Mouse (Mus musculus) MEL (cell line): ENCODE measurements around the gene Ciart. TPM values are rescaled to one million over a fixed set of nuclear protein-coding genes. Genes with fewer than 3 reads are reported as not detected.

ENCODE experiments used
- DNase-seq: peaks from one replicate; pipeline ENCODE4 v3.0.0; 2011; ENCODE audit warnings: low read depth, low spot score
- H3K27ac ChIP-seq: 2 replicates; pipeline ENCODE4 v1.5.1; 2012; ENCODE audit warnings: low read depth, mild to moderate bottlenecking, control low read depth, low read length, moderate library complexity; ENCODE audit not compliant: control insufficient read depth
- H3K27me3 ChIP-seq, 2 experiments: fragments of 150-350 bp in 1 of 2; sonication (generic) in 1 of 2; 2 replicates each; pipeline ENCODE4 v1.6.1; 2012; ENCODE audit warnings: low read length in 2 of 2, mild to moderate bottlenecking in 2 of 2, improper control_type of control experiment in 1 of 2, moderate library complexity in 1 of 2; ENCODE audit not compliant: insufficient read depth in 2 of 2, control insufficient read depth in 1 of 2
- H3K36me3 ChIP-seq, 2 experiments: 2 replicates each; pipeline ENCODE4 v1.6.1; 2012 to 2014; ENCODE audit warnings: low read length in 2 of 2, improper control_type of control experiment in 1 of 2, inconsistent platforms in 1 of 2, mild to moderate bottlenecking in 1 of 2; ENCODE audit not compliant: insufficient read depth in 2 of 2, control insufficient read depth in 1 of 2
- H3K4me1 ChIP-seq, 2 experiments: fragments of 150-350 bp in 1 of 2; sonication (generic) in 1 of 2; 2 replicates each; pipeline ENCODE4 v1.6.1; 2012; ENCODE audit warnings: low read length in 2 of 2, improper control_type of control experiment in 1 of 2, mild to moderate bottlenecking in 1 of 2; ENCODE audit not compliant: insufficient read depth in 2 of 2, control insufficient read depth in 1 of 2
- H3K4me3 ChIP-seq, 2 experiments: fragments of 150-350 bp in 1 of 2; sonication (generic) in 1 of 2; 2 replicates each; pipeline ENCODE4 v1.5.1; 2012; ENCODE audit warnings: low read depth in 2 of 2, low read length in 2 of 2, mild to moderate bottlenecking in 2 of 2, moderate library complexity in 2 of 2, control low read depth in 1 of 2, improper control_type of control experiment in 1 of 2; ENCODE audit not compliant: control insufficient read depth in 1 of 2, insufficient read depth in 1 of 2
- H3K79me2 ChIP-seq: 2 replicates; pipeline ENCODE4 v1.6.1; 2012; ENCODE audit warnings: mild to moderate bottlenecking, low read length, moderate library complexity; ENCODE audit not compliant: control insufficient read depth, poor library complexity, insufficient read depth
- H3K9ac ChIP-seq: 2 replicates; pipeline ENCODE4 v1.6.1; 2012; ENCODE audit warnings: low read depth, mild to moderate bottlenecking, control low read depth, low read length, moderate library complexity; ENCODE audit not compliant: control insufficient read depth, poor library complexity, severe bottlenecking
- H3K9me3 ChIP-seq: fragments of 150-350 bp; sonication (generic); replicated peaks from 2 replicates; pipeline ENCODE4 v1.6.1; 2012; ENCODE audit warnings: mild to moderate bottlenecking, low read length, improper control_type of control experiment, moderate library complexity; ENCODE audit not compliant: insufficient read depth
- CHD1 ChIP-seq: IDR thresholded peaks from 2 replicates; pipeline ENCODE4 v1.6.1; 2012; ENCODE audit warnings: low read depth, mild to moderate bottlenecking, inconsistent platforms, low read length, improper control_type of control experiment
- CTCF ChIP-seq, 3 experiments: IDR thresholded peaks in 2 of 3; conservative IDR thresholded peaks in 1 of 3; 2 replicates each; pipeline ENCODE4 v1.5.1; 2011 to 2012; ENCODE audit warnings: low read length in 3 of 3, low read depth in 2 of 3, mild to moderate bottlenecking in 2 of 3, improper control_type of control experiment in 1 of 3, inconsistent platforms in 1 of 3, mixed read lengths in 1 of 3, moderate library complexity in 1 of 3; ENCODE audit not compliant: control insufficient read depth in 1 of 3, insufficient read depth in 1 of 3, poor library complexity in 1 of 3, severe bottlenecking in 1 of 3
- EP300 ChIP-seq, 2 experiments: IDR thresholded peaks; 2 replicates each; pipeline ENCODE4 v1.6.1; 2011; ENCODE audit warnings: improper control_type of control experiment in 2 of 2, low read length in 2 of 2, low read depth in 1 of 2, mild to moderate bottlenecking in 1 of 2
- ETS1 ChIP-seq: IDR thresholded peaks from 2 replicates; pipeline ENCODE4 v1.6.1; 2012; ENCODE audit warnings: low read depth, mild to moderate bottlenecking, inconsistent platforms, low read length, improper control_type of control experiment, moderate library complexity
- GABPA ChIP-seq: IDR thresholded peaks from 2 replicates; pipeline ENCODE4 v1.6.1; 2012; ENCODE audit warnings: low read depth, mild to moderate bottlenecking, inconsistent platforms, low read length, improper control_type of control experiment, moderate library complexity
- GATA1 ChIP-seq: IDR thresholded peaks from 2 replicates; pipeline ENCODE4 v1.6.1; 2011; ENCODE audit warnings: low read depth, low read length, improper control_type of control experiment
- JUND ChIP-seq: IDR thresholded peaks from 2 replicates; pipeline ENCODE4 v1.6.1; 2011; ENCODE audit warnings: low read depth, mild to moderate bottlenecking, improper control_type of control experiment, low read length
- MAX ChIP-seq: IDR thresholded peaks from 2 replicates; pipeline ENCODE4 v1.6.1; 2011; ENCODE audit warnings: low read length, improper control_type of control experiment
- MEF2A ChIP-seq: IDR thresholded peaks from 2 replicates; pipeline ENCODE4 v1.6.1; 2014; ENCODE audit warnings: low read depth, mild to moderate bottlenecking, inconsistent platforms, low read length, improper control_type of control experiment; ENCODE audit not compliant: poor library complexity, insufficient replicate concordance, severe bottlenecking; ENCODE audit errors: extremely low read depth
- MXI1 ChIP-seq: IDR thresholded peaks from 2 replicates; pipeline ENCODE4 v1.6.1; 2011; ENCODE audit warnings: mild to moderate bottlenecking, low read depth, low read length, improper control_type of control experiment
- MYC ChIP-seq: IDR thresholded peaks from 2 replicates; pipeline ENCODE4 v1.6.1; 2011; ENCODE audit warnings: low read depth, mild to moderate bottlenecking, low read length, improper control_type of control experiment, moderate library complexity
- NRF1 ChIP-seq: IDR thresholded peaks from 2 replicates; pipeline ENCODE4 v1.6.1; 2014; ENCODE audit warnings: low read depth, mild to moderate bottlenecking, inconsistent platforms, low read length, improper control_type of control experiment, moderate library complexity; ENCODE audit not compliant: poor library complexity, insufficient read depth, severe bottlenecking
- POLR2A ChIP-seq, 2 experiments: IDR thresholded peaks; 2 replicates each; pipeline ENCODE4 v1.6.1; 2011 to 2012; ENCODE audit warnings: low read length in 2 of 2, mild to moderate bottlenecking in 2 of 2, control low read depth in 1 of 2, improper control_type of control experiment in 1 of 2, low read depth in 1 of 2, moderate library complexity in 1 of 2; ENCODE audit not compliant: control insufficient read depth in 1 of 2, insufficient read depth in 1 of 2, poor library complexity in 1 of 2
- POLR2AphosphoS2 ChIP-seq: IDR thresholded peaks from 2 replicates; pipeline ENCODE4 v1.6.1; 2011; ENCODE audit warnings: low read length, improper control_type of control experiment
- POLR2AphosphoS5 ChIP-seq: IDR thresholded peaks from 2 replicates; pipeline ENCODE4 v1.6.1; 2012; ENCODE audit warnings: low read depth, borderline replicate concordance, mild to moderate bottlenecking, inconsistent platforms, low read length, moderate library complexity, mixed read lengths
- RAD21 ChIP-seq: IDR thresholded peaks from 2 replicates; pipeline ENCODE4 v1.6.1; 2011; ENCODE audit warnings: mild to moderate bottlenecking, low read depth, low read length, improper control_type of control experiment
- RCOR1 ChIP-seq: IDR thresholded peaks from 2 replicates; pipeline ENCODE4 v1.6.1; 2012; ENCODE audit warnings: low read depth, mild to moderate bottlenecking, inconsistent platforms, low read length, improper control_type of control experiment
- SIN3A ChIP-seq: IDR thresholded peaks from 2 replicates; pipeline ENCODE4 v1.6.1; 2012; ENCODE audit warnings: low read length, improper control_type of control experiment, inconsistent platforms
- SMC3 ChIP-seq: IDR thresholded peaks from 2 replicates; pipeline ENCODE4 v1.6.1; 2011; ENCODE audit warnings: low read depth, low read length, improper control_type of control experiment
- TAL1 ChIP-seq: IDR thresholded peaks from 2 replicates; pipeline ENCODE4 v1.6.1; 2012; ENCODE audit warnings: mild to moderate bottlenecking, inconsistent platforms, low read length, moderate library complexity, mixed read lengths
- TBP ChIP-seq: IDR thresholded peaks from 2 replicates; pipeline ENCODE4 v1.8.0; 2011; ENCODE audit warnings: low read depth, low read length, improper control_type of control experiment
- TCF12 ChIP-seq: IDR thresholded peaks from 2 replicates; pipeline ENCODE4 v1.6.1; 2014; ENCODE audit warnings: low read depth, mild to moderate bottlenecking, inconsistent platforms, low read length, improper control_type of control experiment, moderate library complexity
- UBTF ChIP-seq: IDR thresholded peaks from 2 replicates; pipeline ENCODE4 v1.6.1; 2012; ENCODE audit warnings: low read depth, mild to moderate bottlenecking, inconsistent platforms, low read length, improper control_type of control experiment, moderate library complexity, borderline replicate concordance; ENCODE audit not compliant: insufficient read depth
- USF2 ChIP-seq, 2 experiments: IDR thresholded peaks; 2 replicates each; pipeline ENCODE4 v1.6.1; 2011 to 2012; ENCODE audit warnings: improper control_type of control experiment in 2 of 2, low read length in 2 of 2, borderline replicate concordance in 1 of 2, inconsistent platforms in 1 of 2, low read depth in 1 of 2, mild to moderate bottlenecking in 1 of 2; ENCODE audit not compliant: insufficient read depth in 1 of 2
- ZC3H11A ChIP-seq: IDR thresholded peaks from 2 replicates; pipeline ENCODE4 v1.6.1; 2012; ENCODE audit warnings: low read depth, mild to moderate bottlenecking, inconsistent platforms, low read length, improper control_type of control experiment
- ZMIZ1 ChIP-seq: IDR thresholded peaks from 2 replicates; pipeline ENCODE4 v1.6.1; 2012; ENCODE audit warnings: low read depth, mild to moderate bottlenecking, inconsistent platforms, low read length, improper control_type of control experiment, moderate library complexity
- ZNF384 ChIP-seq: IDR thresholded peaks from 2 replicates; pipeline ENCODE4 v1.6.1; 2012; ENCODE audit warnings: low read depth, mild to moderate bottlenecking, inconsistent platforms, low read length, improper control_type of control experiment
- polyA plus RNA-seq, 2 experiments: library from polyadenylated mRNA; stranded (reverse) in 1 of 2; unstranded in 1 of 2; fragments of >175 nt in 1 of 2; fragments of >200 nt in 1 of 2; gene quantifications; 2 replicates each; pipeline versions ENCODE4 v1.2.1 to v1.2.4; 2012; ENCODE audit warnings: low replicate concordance in 2 of 2, low read depth in 1 of 2; ENCODE audit not compliant: insufficient read length in 2 of 2, insufficient read depth in 1 of 2, missing spikeins in 1 of 2
- total RNA-seq: library from RNA; depleted of rRNA; stranded (reverse); fragments of 300-350 nt; gene quantifications from 2 replicates; pipeline ENCODE4 v1.2.3, GENCODE M21; 2012

Gene Ciart
- total and polyA plus RNA-seq, 3 experiments: 4.9 to 23.8 TPM; not detected in 1

DNA sequence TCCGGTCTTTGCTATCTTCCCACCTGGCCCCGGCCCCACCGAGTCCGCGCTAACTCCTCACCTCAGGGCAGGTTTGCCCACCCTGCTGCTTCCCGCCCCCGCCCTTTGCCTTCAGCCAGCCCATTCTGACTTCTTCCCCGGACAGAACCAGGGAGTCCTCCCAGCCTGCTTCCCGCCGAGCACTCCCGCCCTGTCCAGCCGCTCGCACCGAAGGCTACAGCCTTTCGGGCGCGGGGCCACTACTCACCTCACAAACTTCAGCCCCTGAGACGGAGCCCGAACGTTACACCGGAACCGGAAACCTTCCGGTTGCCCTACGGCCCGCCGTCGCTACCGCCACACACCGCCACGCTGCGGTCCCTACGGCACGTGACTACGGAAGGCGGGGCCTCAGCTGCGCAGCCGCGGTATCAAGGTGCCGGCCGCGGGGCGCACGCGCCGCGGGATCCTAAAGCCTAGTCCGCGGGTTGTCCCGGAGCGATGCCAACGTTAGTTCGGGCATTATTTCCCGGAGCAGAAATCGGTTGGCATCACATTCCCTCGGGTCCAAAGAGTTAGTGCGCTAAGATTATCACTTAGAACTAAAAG lies 26.5 kb downstream of the Ciart start, which contains the start of gene Prpf3:
Gene Prpf3, minus strand, starts transcription at position 384 of the 588 bp plus-strand sequence.
- DNase-seq: peak; percentile 100
- H3K4me3 ChIP-seq: peak within 1 kb of the TSS; percentile 71
- peaks cover 13 to 16% of the 10 kb centered on the region in 2 experiments; a peak in 3 of 4 replicates for H3K4me1 ChIP-seq
- TF ChIP-seq TAL1 (no peak), RAD21 (no peak), ZMIZ1 (no peak), ETS1 (no peak), RCOR1 (no peak), SMC3 (no peak), ZNF384 (no peak), ZC3H11A (no peak), EP300 (IDR thresholded peaks at IDR 0.05; ENCODE audit: low read depth in 1 of 2, low read length in 2 of 2) (no peak), CHD1 (no peak), USF2 (IDR thresholded peaks at IDR 0.05; ENCODE audit: borderline replicate concordance in 1 of 2, insufficient read depth in 1 of 2, low read depth in 1 of 2, low read length in 2 of 2) (peak in 1 of 2 experiments; percentile 86; a peak in 2 of 4 replicates), SIN3A (no peak), CTCF (IDR thresholded peaks at IDR 0.05 in 2 of 3, conservative IDR thresholded peaks at IDR 0.05 in 1 of 3; ENCODE audit: control insufficient read depth in 1 of 3, insufficient read depth in 1 of 3, low read depth in 2 of 3, low read length in 3 of 3, poor library complexity in 1 of 3, severe bottlenecking in 1 of 3) (0 out of 6 replicates have a peak, but pooled peaks of 1 of the 3 experiments have one; percentile 3), GATA1 (no peak), MYC (no peak), TBP (peak; percentile 96), POLR2AphosphoS5 (peak; percentile 95; the same call in 1 of the 2 replicates), JUND (no peak), GABPA (no peak), MAX (no peak), NRF1 (no peak), POLR2AphosphoS2 (no peak), UBTF (peak; percentile 41; the same call in 1 of the 2 replicates), TCF12 (no peak), MEF2A (no peak), POLR2A (IDR thresholded peaks at IDR 0.05; ENCODE audit: control insufficient read depth in 1 of 2, insufficient read depth in 1 of 2, low read depth in 1 of 2, low read length in 2 of 2, poor library complexity in 1 of 2) (peak; percentile 98 to 100), MXI1 (no peak)
- H3K9ac ChIP-seq: peak within 1 kb of the TSS; percentile 86
- H3K79me2 ChIP-seq: peaks cover 27% of the 10 kb centered on the region
- no peaks in the 10 kb centered on the region for H3K27me3 ChIP-seq
- peak within 1 kb of the TSS; percentile 94 for H3K27ac ChIP-seq
- H3K36me3 ChIP-seq: peaks cover 29 to 44% of the 10 kb centered on the region in 2 experiments
- no peaks in the 10 kb centered on the region for H3K9me3 ChIP-seq
